Mouse (Mus musculus) activated CD4-positive, CD25-positive, alpha-beta regulatory T cell, adult 9 weeks (primary cell): ENCODE measurements around the gene Gm36864. TPM values are rescaled to one million over a fixed set of nuclear protein-coding genes. Genes with fewer than 3 reads are reported as not detected.

Experiments
- polyA plus RNA-seq: library from polyadenylated mRNA; unstranded; fragments of 100-300 nt; shearing (Covaris generic); gene quantifications from one replicate; pipeline ENCODE4 v1.2.1, GENCODE M21; 2017

Gm36864 gene
- not detected for polyA plus RNA-seq

DNA sequence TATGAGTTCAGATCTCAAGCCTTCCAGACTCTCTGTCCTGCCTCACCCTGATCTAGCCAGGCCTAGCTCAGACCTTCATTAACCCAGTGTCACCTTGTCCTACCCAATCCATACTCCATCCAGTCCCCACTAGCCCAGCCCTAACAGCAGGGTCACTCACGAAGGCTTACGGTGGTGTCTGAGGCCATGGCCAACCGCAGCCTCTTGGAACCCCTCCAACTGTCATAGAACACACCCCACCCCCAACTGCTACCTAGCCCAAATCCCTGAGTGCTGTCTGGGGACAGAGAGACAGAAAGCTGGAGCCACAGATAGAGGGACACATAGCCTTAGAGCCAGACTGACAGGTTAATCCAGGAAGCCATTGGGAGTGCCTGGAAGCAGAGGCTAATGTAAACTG is at the start of gene Gm36864:
Gene Gm36864 (plus strand): TSS at position 269 of the 400 bp plus-strand sequence.

DNA sequence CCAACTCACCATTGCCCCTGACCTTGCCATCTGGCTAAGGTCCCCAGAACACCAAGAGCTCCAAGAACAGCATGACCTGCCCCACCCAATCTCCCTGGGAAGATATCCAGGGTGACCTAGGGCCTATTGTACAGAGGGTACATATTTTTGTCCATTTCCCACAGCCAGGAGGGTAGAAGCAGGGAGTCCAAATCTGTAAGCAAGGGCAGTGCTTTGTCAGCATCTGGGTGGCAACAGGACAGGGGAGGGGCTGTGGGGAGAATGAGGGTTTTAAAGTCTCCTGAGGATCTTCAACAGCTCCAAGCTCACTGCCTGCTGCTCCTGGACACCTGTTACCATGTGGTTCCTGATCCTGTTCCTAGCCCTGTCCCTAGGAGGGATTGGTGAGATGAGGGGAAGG is 48.0 kb upstream of the Gm36864 start, which contains the start of gene Klk1b24:
Gene Klk1b24 (plus strand): TSS at position 301 of the 400 bp plus-strand sequence.

DNA sequence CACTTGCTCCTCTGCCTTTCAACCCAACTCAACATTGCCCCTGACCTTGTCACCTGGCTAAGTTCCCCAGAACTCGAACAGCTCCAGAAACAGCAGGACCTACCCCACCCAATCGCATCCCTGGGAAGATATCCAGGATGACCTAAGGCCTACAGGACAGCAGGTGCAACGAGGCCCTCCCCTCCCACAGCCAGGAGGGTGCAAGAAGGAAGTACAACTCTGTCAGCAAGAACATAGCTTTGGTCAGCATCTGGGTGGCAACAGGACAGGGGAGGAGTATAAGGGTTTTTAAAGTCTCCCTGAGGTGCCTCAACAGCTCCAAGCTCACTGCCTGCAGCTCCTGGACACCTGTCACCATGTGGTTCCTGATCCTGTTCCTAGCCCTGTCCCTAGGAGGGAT is 38.1 kb upstream of the Gm36864 start, which contains the start of gene Klk1b3:
Gene Klk1b3 (plus strand): TSS at position 301 of the 400 bp plus-strand sequence.

DNA sequence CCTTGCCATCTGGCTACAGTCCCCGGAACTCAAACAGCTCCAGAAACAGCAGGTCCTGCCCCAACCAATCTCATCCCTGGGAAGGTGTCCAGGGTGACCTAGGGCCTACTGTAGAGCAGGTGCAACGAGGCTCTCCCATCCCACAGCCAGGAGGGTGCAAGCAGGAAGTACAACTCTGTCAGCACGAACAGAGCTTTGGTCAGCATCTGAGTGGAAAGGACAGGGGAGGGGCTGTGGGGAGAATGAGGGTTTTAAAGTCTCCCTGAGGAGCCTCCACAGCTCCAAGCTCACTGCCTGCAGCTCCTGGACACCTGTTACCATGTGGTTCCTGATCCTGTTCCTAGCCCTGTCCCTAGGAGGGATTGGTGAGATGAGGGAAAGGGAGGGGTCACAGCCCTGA is 28.8 kb upstream of the Gm36864 start, which contains the start of gene Klk1b4:
Gene Klk1b4 (plus strand): TSS at position 301 of the 400 bp plus-strand sequence.

DNA sequence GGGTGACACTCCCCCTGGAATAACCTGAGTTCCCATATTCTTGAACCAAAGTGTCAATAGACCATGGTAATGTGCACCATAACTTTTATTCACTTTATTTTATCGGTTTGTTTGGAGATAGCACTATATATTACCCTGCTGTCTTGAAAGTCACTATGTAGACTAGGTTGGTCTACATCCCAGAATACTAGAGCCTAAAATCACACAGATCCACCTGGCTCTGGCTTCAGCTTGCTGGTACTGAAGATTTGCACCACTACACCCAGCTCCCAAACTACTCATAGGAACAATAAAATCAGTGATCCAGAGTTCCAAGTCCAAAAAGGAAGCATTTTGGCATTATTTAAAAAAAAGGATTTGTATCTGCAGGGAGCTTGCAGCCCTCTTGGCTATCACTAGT is 20.3 kb upstream of the Gm36864 start, which contains the start of gene Klk1b5:
Gene Klk1b5 (plus strand): TSS at position 301 of the 400 bp plus-strand sequence.

DNA sequence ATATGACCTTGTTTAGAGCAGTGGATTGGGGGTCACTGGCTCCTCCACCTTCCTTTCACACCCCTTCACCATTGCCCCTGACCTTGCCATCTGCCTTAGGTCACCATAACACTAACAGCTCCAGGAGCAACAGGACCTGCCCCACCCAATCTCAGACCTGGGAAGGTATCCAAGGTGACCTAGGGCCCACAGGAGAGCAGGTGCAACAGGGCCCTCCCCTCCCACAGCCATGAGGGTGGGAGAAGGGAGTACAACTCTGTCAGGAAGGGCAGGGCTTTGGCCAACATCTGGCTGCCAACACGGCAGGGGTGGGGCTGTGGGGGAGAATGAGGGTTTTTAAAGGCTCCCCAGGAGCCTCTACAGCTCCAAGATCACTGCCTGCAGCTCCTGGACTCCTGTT is 10.9 kb upstream of the Gm36864 start, which contains the start of gene Klk1:
Gene Klk1 (plus strand): TSS at position 285 of the 400 bp plus-strand sequence.

DNA sequence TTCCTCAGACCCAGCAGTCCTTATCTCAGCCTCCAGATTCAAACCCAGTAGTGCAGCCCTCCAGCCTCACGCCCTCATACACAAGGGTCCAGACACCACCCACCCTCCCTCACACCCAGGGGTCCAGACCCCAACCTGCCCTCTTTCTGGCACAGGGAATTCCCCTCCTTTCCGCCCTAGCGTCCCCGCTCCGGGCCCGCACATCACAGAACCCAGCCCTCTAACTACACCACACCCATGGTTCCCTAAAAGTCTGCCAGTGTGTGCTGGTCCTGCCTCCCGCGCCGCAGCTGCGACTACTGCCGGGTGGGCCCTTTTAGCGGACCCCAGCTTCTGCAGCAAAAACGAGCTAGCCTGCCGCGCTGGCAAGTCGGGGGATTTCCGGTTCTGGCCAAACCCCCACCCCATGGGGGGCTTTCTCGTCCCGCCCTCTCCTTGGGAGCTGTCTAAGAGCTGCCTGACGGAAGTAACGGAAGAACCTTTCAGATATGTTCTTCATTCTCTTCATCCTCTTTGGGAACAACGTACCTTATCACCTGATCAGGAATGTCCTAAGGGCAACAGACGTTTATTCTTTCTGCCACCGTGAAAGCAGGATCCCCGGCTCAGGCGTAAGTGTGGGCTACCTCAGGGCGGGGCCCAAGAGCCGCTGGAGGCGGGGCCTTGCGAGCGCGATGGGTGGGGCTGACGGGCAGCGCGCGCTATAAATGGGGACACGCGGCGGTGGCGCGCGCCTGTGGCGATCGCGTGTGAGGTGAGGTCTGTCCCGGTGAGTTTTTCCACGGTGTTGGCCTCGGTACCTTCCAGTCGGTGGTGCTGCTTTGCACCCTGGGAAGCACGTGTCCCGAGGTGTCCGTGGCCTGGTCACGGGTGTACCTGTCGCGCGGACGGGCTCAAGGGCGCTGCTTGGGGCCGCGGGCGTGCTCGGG is 10.3 kb downstream of the Gm36864 start, which contains the start of the genes 1700028J19Rik and 2410002F23Rik:
Gene 1700028J19Rik (minus strand): TSS at position 641 of the 929 bp plus-strand sequence.
Gene 2410002F23Rik (plus strand): TSS at position 668 of the 929 bp plus-strand sequence.

DNA sequence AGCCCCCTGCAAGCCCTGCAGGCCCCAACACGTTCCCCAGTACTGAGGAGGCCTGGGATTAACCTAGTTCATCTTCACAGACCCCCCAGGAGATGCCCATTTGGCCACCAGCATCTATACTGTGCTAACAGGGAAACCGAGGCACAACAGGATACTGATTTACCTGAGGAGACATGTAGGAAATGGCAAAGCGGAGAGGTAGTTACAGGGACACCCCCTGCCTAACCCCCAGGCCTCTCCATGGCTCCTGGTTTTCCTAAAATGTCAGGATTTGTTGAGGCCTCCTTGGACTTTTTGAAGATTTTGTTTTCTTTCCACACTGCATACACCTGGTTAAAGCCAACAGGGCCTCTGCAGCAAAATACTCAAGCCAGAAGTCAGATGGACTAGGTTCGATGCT is 21.3 kb downstream of the Gm36864 start, which contains the start of gene Acp4:
Gene Acp4 (minus strand): TSS at position 101 of the 400 bp plus-strand sequence.

DNA sequence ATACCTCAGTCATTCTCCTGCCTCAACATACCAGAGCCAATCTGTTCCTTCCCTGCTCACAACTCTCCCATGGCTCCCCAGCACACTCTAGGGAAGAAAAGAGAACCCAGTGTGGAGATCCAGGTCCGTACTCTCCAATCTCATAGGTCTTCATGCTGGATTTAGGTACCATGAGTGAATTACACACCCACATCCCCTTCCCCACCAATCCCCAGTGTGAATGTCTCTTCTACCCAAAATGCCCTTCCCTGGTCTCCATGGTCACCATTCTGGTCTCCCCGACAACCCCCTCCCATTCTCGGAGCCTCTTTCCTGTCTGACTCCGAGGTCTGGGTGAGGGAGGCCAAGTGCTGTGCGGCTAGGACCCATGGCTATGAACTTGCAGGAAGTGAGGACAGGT is 25.2 kb downstream of the Gm36864 start, which contains the start of gene Gm15517:
Gene Gm15517 (plus strand): TSS at position 301 of the 400 bp plus-strand sequence.

Other genes starting within 250 kb of the Gm36864 start
- not detected for gene Klk1b11, start 240.3 kb upstream of the Gm36864 start, polyA plus RNA-seq
- gene Klk1b26, start 224.0 kb upstream of the Gm36864 start, polyA plus RNA-seq, result not detected
- gene Klk1b27, start 183.9 kb upstream of the Gm36864 start, polyA plus RNA-seq, result 2.5 TPM
- gene Klk1b21, start 133.8 kb upstream of the Gm36864 start, polyA plus RNA-seq, result not detected
- gene Klk1b22, start 123.5 kb upstream of the Gm36864 start, polyA plus RNA-seq, result not detected
- gene Klk1b16, start 99.4 kb upstream of the Gm36864 start, polyA plus RNA-seq, result not detected
- not detected for gene Klk1b24, start 47.9 kb upstream of the Gm36864 start, polyA plus RNA-seq
- gene Klk1b3, start 38.0 kb upstream of the Gm36864 start, polyA plus RNA-seq, result not detected
- not detected for gene Klk1b4, start 28.7 kb upstream of the Gm36864 start, polyA plus RNA-seq
- not detected for gene Klk1b5, start 20.2 kb upstream of the Gm36864 start, polyA plus RNA-seq
- 1.0 TPM for gene Klk1, start 10.8 kb upstream of the Gm36864 start, polyA plus RNA-seq
- gene 1700028J19Rik, start 10.5 kb downstream of the Gm36864 start, polyA plus RNA-seq, result 2.1 TPM
- gene 2410002F23Rik, start 10.5 kb downstream of the Gm36864 start, polyA plus RNA-seq, result 149 TPM
- gene Acp4, start 21.2 kb downstream of the Gm36864 start, polyA plus RNA-seq, result not detected
- gene Gm15517, start 25.3 kb downstream of the Gm36864 start, polyA plus RNA-seq, result not detected
- 0.43 TPM for gene Clec11a, start 70.7 kb downstream of the Gm36864 start, polyA plus RNA-seq
- 0.15 TPM for gene Shank1, start 74.1 kb downstream of the Gm36864 start, polyA plus RNA-seq
- 0.22 TPM for gene Syt3, start 147.9 kb downstream of the Gm36864 start, polyA plus RNA-seq
- not detected for gene 1700008O03Rik, start 149.6 kb downstream of the Gm36864 start, polyA plus RNA-seq
- not detected for gene Lrrc4b, start 192.8 kb downstream of the Gm36864 start, polyA plus RNA-seq
- not detected for gene Aspdh, start 229.2 kb downstream of the Gm36864 start, polyA plus RNA-seq
- gene Josd2, start 231.8 kb downstream of the Gm36864 start, polyA plus RNA-seq, result 128 TPM